Mouse (Mus musculus) A20 (cell line): ENCODE measurements around the gene Klhl29.

Experiments
- DNase-seq: peaks from one replicate; pipeline ENCODE4 v3.0.0-alpha.2; 2011; ENCODE audit warnings: low read depth, low spot score

Gene Klhl29

DNA sequence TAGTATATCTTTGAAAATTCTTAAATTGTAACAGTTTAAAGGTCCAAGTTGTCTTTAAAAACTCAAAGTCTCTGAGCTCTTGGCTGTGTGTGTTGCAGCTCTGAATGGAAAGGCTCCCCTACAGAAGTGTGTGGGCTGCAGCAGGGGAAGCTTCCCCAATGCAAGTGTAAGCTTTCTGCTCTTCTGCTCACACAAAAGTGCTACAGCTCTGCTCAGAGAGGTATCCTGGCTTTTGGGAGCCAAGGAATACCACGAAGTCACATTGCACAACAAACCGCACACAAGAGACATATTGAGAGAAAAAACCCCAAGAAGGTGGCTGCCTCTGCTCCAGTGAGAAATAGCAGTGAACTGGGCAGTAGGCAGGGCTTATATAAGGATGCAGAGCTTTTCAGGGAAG is 337.5 kb downstream of the Klhl29 start:
- no peak for DNase-seq

DNA sequence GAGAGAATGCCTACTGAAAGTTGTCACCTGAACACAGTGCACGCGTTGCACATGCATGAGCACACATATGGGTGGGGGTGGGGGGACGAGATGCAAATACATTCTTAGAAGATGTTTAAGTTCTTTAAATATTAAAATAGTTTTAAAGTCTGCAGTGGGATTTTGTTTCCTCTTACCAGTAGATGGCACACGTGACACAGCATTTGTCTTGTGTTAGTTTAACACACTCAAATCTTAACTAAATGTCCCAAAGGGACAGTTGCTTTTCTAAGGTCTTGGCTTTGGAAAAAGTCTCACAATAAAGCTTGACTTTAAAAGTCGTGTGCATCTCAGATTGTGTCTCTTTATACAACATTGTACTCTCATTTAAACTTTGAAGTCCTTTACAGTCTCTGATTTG is 346.4 kb downstream of the Klhl29 start:
- peak; percentile 15 for DNase-seq
